Mouse (Mus musculus): ENCODE data around the gene Zranb2. TPM values are rescaled to one million over a fixed set of nuclear protein-coding genes. Genes with fewer than 3 reads are reported as not detected.
A peak's percentile ranks its signal among the peaks of the same experiment; 100 is the strongest.

Gene Zranb2
- polyA plus RNA-seq, 1 experiment from 2014 or later: 96.4 TPM

- Histone ChIP-seq H3K4me1 (ENCODE audit: control insufficient read depth, insufficient read depth, low read depth, low read length) (peaks cover 8% of the 10 kb centered on the region), H3K27ac (ENCODE audit: low read depth, low read length) (peak overlapping the region; percentile 99), H3K9me3 (ENCODE audit: control insufficient read depth, low read length) (no peaks in the 10 kb centered on the region), H3K27me3 (replicated peaks; ENCODE audit: control insufficient read depth, insufficient read depth, low read length) (peaks cover 19% of the 10 kb centered on the region), H3K36me3 (ENCODE audit: control insufficient read depth, insufficient read depth, low read length) (peaks cover 8% of the 10 kb centered on the region), H3K4me2 (ENCODE audit: low read length) (peak overlapping the region; percentile 58), H3K9ac (ENCODE audit: low read depth, low read length) (peak overlapping the region; percentile 87), H3K4me3 (ENCODE audit: low read length) (peak overlapping the region; percentile 84)
- WGBS: 3% methylated on average over 15 of the region's 15 CpGs
- peak; percentile 16 for ATAC-seq
Observed at GRCm38 (mm10) chr3:157534786-157535415, 941 bp downstream of the Zranb2 start.

- Histone ChIP-seq H3K36me3 (ENCODE audit: control insufficient read depth, insufficient read depth, low read length) (peaks cover 19% of the 10 kb centered on the region), H3K27ac (ENCODE audit: low read depth, low read length) (no peak overlapping the region), H3K9ac (ENCODE audit: low read depth, low read length) (no peak overlapping the region), H3K4me2 (ENCODE audit: low read length) (no peak overlapping the region), H3K27me3 (replicated peaks; ENCODE audit: control insufficient read depth, insufficient read depth, low read length) (no peaks in the 10 kb centered on the region), H3K9me3 (ENCODE audit: control insufficient read depth, low read length) (no peaks in the 10 kb centered on the region), H3K4me3 (ENCODE audit: low read length) (no peak overlapping the region), H3K4me1 (ENCODE audit: control insufficient read depth, insufficient read depth, low read depth, low read length) (no peaks in the 10 kb centered on the region)
- ATAC-seq: no peak
- 94% methylated on average over 2 of the region's 2 CpGs for WGBS
Observed at GRCm38 (mm10) chr3:157549323-157549722, 15.4 kb downstream of the Zranb2 start.

GRCm38 (mm10) chr3:157549758-157550600 is 16.0 kb downstream of the Zranb2 start:
- ATAC-seq: 0 out of 2 replicates have a peak, but pooled peaks have one; percentile 40
- Histone ChIP-seq H3K9me3 (ENCODE audit: control insufficient read depth, low read length) (no peaks in the 10 kb centered on the region), H3K36me3 (ENCODE audit: control insufficient read depth, insufficient read depth, low read length) (peaks cover 16% of the 10 kb centered on the region), H3K9ac (ENCODE audit: low read depth, low read length) (no peak overlapping the region), H3K4me2 (ENCODE audit: low read length) (no peak overlapping the region), H3K4me3 (ENCODE audit: low read length) (no peak overlapping the region), H3K27ac (ENCODE audit: low read depth, low read length) (no peak overlapping the region), H3K4me1 (ENCODE audit: control insufficient read depth, insufficient read depth, low read depth, low read length) (no peaks in the 10 kb centered on the region), H3K27me3 (replicated peaks; ENCODE audit: control insufficient read depth, insufficient read depth, low read length) (no peaks in the 10 kb centered on the region)
- WGBS: 93% methylated on average over 3 of the region's 3 CpGs

- 10% methylated on average over 2 of the region's 2 CpGs for WGBS
- peaks cover 27% of the 10 kb centered on the region for H3K27me3 ChIP-seq (replicated peaks; ENCODE audit: control insufficient read depth, insufficient read depth, low read length)
- no peak overlapping the region for H3K9ac ChIP-seq (ENCODE audit: low read depth, low read length)
- H3K36me3 ChIP-seq (ENCODE audit: control insufficient read depth, insufficient read depth, low read length): no peaks in the 10 kb centered on the region
- H3K4me3 ChIP-seq (ENCODE audit: low read length): no peak overlapping the region
- H3K9me3 ChIP-seq (ENCODE audit: control insufficient read depth, low read length): no peaks in the 10 kb centered on the region
- no peak overlapping the region for H3K4me2 ChIP-seq (ENCODE audit: low read length)
- no peak; the same call in 1 of the 2 replicates for ATAC-seq
- H3K4me1 ChIP-seq (ENCODE audit: control insufficient read depth, insufficient read depth, low read depth, low read length): peaks cover 11% of the 10 kb centered on the region
- H3K27ac ChIP-seq (ENCODE audit: low read depth, low read length): no peak overlapping the region
Observed at GRCm38 (mm10) chr3:157565196-157565595, 31.2 kb downstream of the Zranb2 start.

- peaks cover 27% of the 10 kb centered on the region for H3K27me3 ChIP-seq (replicated peaks; ENCODE audit: control insufficient read depth, insufficient read depth, low read length)
- peak; percentile 75 for ATAC-seq
- WGBS: under 1% methylated on average over 80 of the region's 84 CpGs
- H3K9ac ChIP-seq (ENCODE audit: low read depth, low read length): peak within 1 kb of the TSS; percentile 60
- peak within 1 kb of the TSS; percentile 51 for H3K4me3 ChIP-seq (ENCODE audit: low read length)
- H3K9me3 ChIP-seq (ENCODE audit: control insufficient read depth, low read length): no peaks in the 10 kb centered on the region
- no peaks in the 10 kb centered on the region for H3K36me3 ChIP-seq (ENCODE audit: control insufficient read depth, insufficient read depth, low read length)
- no peak within 1 kb of the TSS for H3K27ac ChIP-seq (ENCODE audit: low read depth, low read length)
- peaks cover 11% of the 10 kb centered on the region for H3K4me1 ChIP-seq (ENCODE audit: control insufficient read depth, insufficient read depth, low read depth, low read length)
- H3K4me2 ChIP-seq (ENCODE audit: low read length): peak within 1 kb of the TSS; percentile 94
Observed at GRCm38 (mm10) chr3:157566725-157567565, 33.0 kb downstream of the Zranb2 start, which contains the start of gene Ptger3. Gene Ptger3, plus strand, starts transcription at chr3:157566892.

GRCm38 (mm10) chr3:157567566-157568132 is 33.7 kb downstream of the Zranb2 start:
- H3K27ac ChIP-seq (ENCODE audit: low read depth, low read length): no peak overlapping the region
- H3K4me3 ChIP-seq (ENCODE audit: low read length): peak overlapping the region; percentile 51
- no peaks in the 10 kb centered on the region for H3K9me3 ChIP-seq (ENCODE audit: control insufficient read depth, low read length)
- no peaks in the 10 kb centered on the region for H3K36me3 ChIP-seq (ENCODE audit: control insufficient read depth, insufficient read depth, low read length)
- peak overlapping the region; percentile 60 for H3K9ac ChIP-seq (ENCODE audit: low read depth, low read length)
- peak overlapping the region; percentile 94 for H3K4me2 ChIP-seq (ENCODE audit: low read length)
- 4% methylated on average over 34 of the region's 34 CpGs for WGBS
- peaks cover 27% of the 10 kb centered on the region for H3K27me3 ChIP-seq (replicated peaks; ENCODE audit: control insufficient read depth, insufficient read depth, low read length)
- no peak for ATAC-seq
- peaks cover 11% of the 10 kb centered on the region for H3K4me1 ChIP-seq (ENCODE audit: control insufficient read depth, insufficient read depth, low read depth, low read length)

- WGBS: 89% methylated on average over 6 of the region's 6 CpGs
- H3K9me3 ChIP-seq (ENCODE audit: control insufficient read depth, low read length): no peaks in the 10 kb centered on the region
- ATAC-seq: no peak
- no peak overlapping the region for H3K4me2 ChIP-seq (ENCODE audit: low read length)
- no peak overlapping the region for H3K9ac ChIP-seq (ENCODE audit: low read depth, low read length)
- no peak overlapping the region for H3K4me3 ChIP-seq (ENCODE audit: low read length)
- peaks cover 19% of the 10 kb centered on the region for H3K27me3 ChIP-seq (replicated peaks; ENCODE audit: control insufficient read depth, insufficient read depth, low read length)
- H3K4me1 ChIP-seq (ENCODE audit: control insufficient read depth, insufficient read depth, low read depth, low read length): peaks cover 7% of the 10 kb centered on the region
- H3K27ac ChIP-seq (ENCODE audit: low read depth, low read length): no peak overlapping the region
- no peaks in the 10 kb centered on the region for H3K36me3 ChIP-seq (ENCODE audit: control insufficient read depth, insufficient read depth, low read length)
Observed at GRCm38 (mm10) chr3:157572011-157572410, 38.1 kb downstream of the Zranb2 start.

- no peak overlapping the region for H3K4me2 ChIP-seq (ENCODE audit: low read length)
- no peaks in the 10 kb centered on the region for H3K9me3 ChIP-seq (ENCODE audit: control insufficient read depth, low read length)
- H3K4me3 ChIP-seq (ENCODE audit: low read length): no peak overlapping the region
- no peak overlapping the region for H3K27ac ChIP-seq (ENCODE audit: low read depth, low read length)
- no peaks in the 10 kb centered on the region for H3K27me3 ChIP-seq (replicated peaks; ENCODE audit: control insufficient read depth, insufficient read depth, low read length)
- no peak overlapping the region for H3K9ac ChIP-seq (ENCODE audit: low read depth, low read length)
- ATAC-seq: no peak
- H3K4me1 ChIP-seq (ENCODE audit: control insufficient read depth, insufficient read depth, low read depth, low read length): no peaks in the 10 kb centered on the region
- 81% methylated on average over 9 of the region's 9 CpGs for WGBS
- H3K36me3 ChIP-seq (ENCODE audit: control insufficient read depth, insufficient read depth, low read length): no peaks in the 10 kb centered on the region
Observed at GRCm38 (mm10) chr3:157575441-157576342, 41.7 kb downstream of the Zranb2 start.

All from hindbrain, embryonic 16.5 days (tissue).